Mouse (Mus musculus) hindbrain, embryonic 10.5 days (tissue): ENCODE measurements around the gene Aig1. TPM values are rescaled to one million over a fixed set of nuclear protein-coding genes. Genes with fewer than 3 reads are reported as not detected.

Experiments used
- DNase-seq: peaks from one replicate; pipeline ENCODE4 v3.0.0-alpha.2; 2017; ENCODE audit warnings: low spot score
- H3K27ac ChIP-seq: fragments of 300-500 bp; sonication (generic); 2 replicates; pipeline ENCODE4 v1.5.1; 2016; ENCODE audit warnings: mild to moderate bottlenecking, moderate library complexity
- H3K27me3 ChIP-seq: fragments of 300-500 bp; sonication (generic); 2 replicates; pipeline ENCODE4 v1.6.1; 2016; ENCODE audit warnings: mild to moderate bottlenecking; ENCODE audit not compliant: poor library complexity, insufficient read depth, severe bottlenecking
- H3K36me3 ChIP-seq: fragments of 300-500 bp; sonication (generic); 2 replicates; pipeline ENCODE4 v1.6.1; 2016; ENCODE audit warnings: mild to moderate bottlenecking, moderate library complexity
- H3K4me1 ChIP-seq: fragments of 300-500 bp; sonication (generic); replicated peaks from 2 replicates; pipeline ENCODE4 v1.6.1; 2016; ENCODE audit warnings: mild to moderate bottlenecking
- H3K4me3 ChIP-seq: fragments of 300-500 bp; sonication (generic); 2 replicates; pipeline ENCODE4 v1.5.1; 2016; ENCODE audit warnings: mild to moderate bottlenecking, moderate library complexity
- H3K9me3 ChIP-seq: fragments of 300-500 bp; sonication (generic); 2 replicates; pipeline ENCODE4 v1.6.1; 2016; ENCODE audit warnings: mild to moderate bottlenecking, moderate library complexity
- WGBS: fragments of 180-500 bp; shearing (Covaris S2); methylation state at CpG from one replicate; pipeline ENCODE4 v1.1.7; 2016; 5-methylcytosine and 5-hydroxymethylcytosine counted together
- polyA plus RNA-seq: library from polyadenylated mRNA; unstranded; fragments of >200 nt; fragmentation: Nextera tagmentation; extraction: Ambion mirVana; gene quantifications from 2 replicates; pipeline ENCODE4 v1.2.1, GENCODE M21; 2016

Aig1 gene
- polyA plus RNA-seq, 1 experiment from 2014 or later, result 38.6 TPM

GRCm38 (mm10) chr10:13711281-13711829, 157.4 kb downstream of the Aig1 start:
- peaks cover 13% of the 10 kb centered on the region for H3K4me1 ChIP-seq
- WGBS, result 82% methylated on average over 8 of the region's 8 CpGs
- H3K27me3 ChIP-seq, result no peaks in the 10 kb centered on the region
- H3K4me3 ChIP-seq, result no peak overlapping the region
- H3K36me3 ChIP-seq, result no peaks in the 10 kb centered on the region
- no peak for DNase-seq
- H3K9me3 ChIP-seq, result no peaks in the 10 kb centered on the region
- no peak overlapping the region for H3K27ac ChIP-seq

- no peaks in the 10 kb centered on the region for H3K9me3 ChIP-seq
- no peak overlapping the region for H3K27ac ChIP-seq
- no peaks in the 10 kb centered on the region for H3K27me3 ChIP-seq
- 73% methylated on average over 4 of the region's 4 CpGs for WGBS
- H3K4me1 ChIP-seq, result no peaks in the 10 kb centered on the region
- no peak for DNase-seq
- H3K4me3 ChIP-seq, result no peak overlapping the region
- no peaks in the 10 kb centered on the region for H3K36me3 ChIP-seq
These were observed 163.0 kb downstream of the Aig1 start for GRCm38 (mm10) chr10:13705771-13706170.

GRCm38 (mm10) chr10:13702688-13703087, 166.1 kb downstream of the Aig1 start:
- DNase-seq, result no peak
- Histone ChIP-seq H3K9me3 (no peaks in the 10 kb centered on the region), H3K4me3 (no peak overlapping the region), H3K4me1 (no peaks in the 10 kb centered on the region), H3K27ac (no peak overlapping the region), H3K36me3 (no peaks in the 10 kb centered on the region), H3K27me3 (no peaks in the 10 kb centered on the region)
- whole genome bisulfite sequencing, result 79% methylated on average over 6 of the region's 6 CpGs

- no peaks in the 10 kb centered on the region for H3K27me3 ChIP-seq
- 68% methylated on average over 8 of the region's 8 CpGs for WGBS
- no peak for DNase-seq
These were observed 166.7 kb downstream of the Aig1 start for GRCm38 (mm10) chr10:13702043-13702442.

GRCm38 (mm10) chr10:13696326-13696725, 172.5 kb downstream of the Aig1 start:
- no peak for DNase-seq
- Histone ChIP-seq H3K27me3 (no peaks in the 10 kb centered on the region), H3K4me3 (no peak overlapping the region), H3K36me3 (no peaks in the 10 kb centered on the region), H3K9me3 (no peaks in the 10 kb centered on the region), H3K4me1 (no peaks in the 10 kb centered on the region), H3K27ac (no peak overlapping the region)

More at GRCm38 (mm10) chr10:13702043-13702442, 166.7 kb downstream of the Aig1 start:
- Histone ChIP-seq H3K36me3 (no peaks in the 10 kb centered on the region), H3K27ac (no peak overlapping the region), H3K4me1 (no peaks in the 10 kb centered on the region), H3K4me3 (no peak overlapping the region), H3K9me3 (no peaks in the 10 kb centered on the region)

GRCm38 (mm10) chr10:13693276-13693675, 175.5 kb downstream of the Aig1 start:
- no peak overlapping the region for H3K4me3 ChIP-seq
- no peaks in the 10 kb centered on the region for H3K27me3 ChIP-seq
- WGBS, result 94% methylated on average over 4 of the region's 4 CpGs
- H3K36me3 ChIP-seq, result no peaks in the 10 kb centered on the region
- no peaks in the 10 kb centered on the region for H3K4me1 ChIP-seq
- H3K9me3 ChIP-seq, result no peaks in the 10 kb centered on the region
- DNase-seq, result no peak
- no peak overlapping the region for H3K27ac ChIP-seq

GRCm38 (mm10) chr10:13690773-13691172, 178.0 kb downstream of the Aig1 start:
- Histone ChIP-seq H3K27ac (no peak overlapping the region), H3K27me3 (no peaks in the 10 kb centered on the region), H3K9me3 (no peaks in the 10 kb centered on the region), H3K4me3 (no peak overlapping the region), H3K36me3 (no peaks in the 10 kb centered on the region), H3K4me1 (no peaks in the 10 kb centered on the region)
- WGBS, result 90% methylated on average over 5 of the region's 5 CpGs
- DNase-seq, result no peak

- WGBS, result 90% methylated on average over 10 of the region's 10 CpGs
- no peaks in the 10 kb centered on the region for H3K4me1 ChIP-seq
- H3K27ac ChIP-seq, result no peak overlapping the region
- no peaks in the 10 kb centered on the region for H3K36me3 ChIP-seq
- H3K27me3 ChIP-seq, result no peaks in the 10 kb centered on the region
- H3K4me3 ChIP-seq, result no peak overlapping the region
- H3K9me3 ChIP-seq, result no peaks in the 10 kb centered on the region
- no peak for DNase-seq
These were observed 178.8 kb downstream of the Aig1 start for GRCm38 (mm10) chr10:13689841-13690590.

- DNase-seq, result no peak
- H3K27ac ChIP-seq, result no peak overlapping the region
- H3K27me3 ChIP-seq, result no peaks in the 10 kb centered on the region
- 78% methylated on average over 15 of the region's 15 CpGs for WGBS
- no peaks in the 10 kb centered on the region for H3K36me3 ChIP-seq
- H3K4me3 ChIP-seq, result no peak overlapping the region
- H3K4me1 ChIP-seq, result no peaks in the 10 kb centered on the region
- no peaks in the 10 kb centered on the region for H3K9me3 ChIP-seq
These were observed 180.2 kb downstream of the Aig1 start for GRCm38 (mm10) chr10:13688386-13689120.

- no peaks in the 10 kb centered on the region for H3K9me3 ChIP-seq
- WGBS, result 95% methylated on average over 8 of the region's 8 CpGs
- no peak overlapping the region for H3K27ac ChIP-seq
- H3K27me3 ChIP-seq, result no peaks in the 10 kb centered on the region
- no peaks in the 10 kb centered on the region for H3K36me3 ChIP-seq
- DNase-seq, result no peak
- no peaks in the 10 kb centered on the region for H3K4me1 ChIP-seq
- H3K4me3 ChIP-seq, result no peak overlapping the region
These were observed 181.5 kb downstream of the Aig1 start for GRCm38 (mm10) chr10:13687182-13687810.

- Histone ChIP-seq H3K4me3 (no peak overlapping the region), H3K27ac (no peak overlapping the region), H3K9me3 (no peaks in the 10 kb centered on the region), H3K27me3 (no peaks in the 10 kb centered on the region), H3K4me1 (no peaks in the 10 kb centered on the region), H3K36me3 (no peaks in the 10 kb centered on the region)
- WGBS, result 77% methylated on average over 5 of the region's 5 CpGs
- no peak for DNase-seq
These were observed 182.7 kb downstream of the Aig1 start for GRCm38 (mm10) chr10:13686127-13686526.

- no peaks in the 10 kb centered on the region for H3K27me3 ChIP-seq
- 87% methylated on average over 8 of the region's 8 CpGs for WGBS
These were observed 183.4 kb downstream of the Aig1 start for GRCm38 (mm10) chr10:13685366-13685765.

GRCm38 (mm10) chr10:13684452-13684851, 184.3 kb downstream of the Aig1 start:
- Histone ChIP-seq H3K27ac (no peak overlapping the region), H3K4me3 (no peak overlapping the region), H3K36me3 (no peaks in the 10 kb centered on the region), H3K9me3 (no peaks in the 10 kb centered on the region), H3K4me1 (no peaks in the 10 kb centered on the region), H3K27me3 (no peaks in the 10 kb centered on the region)
- no peak for DNase-seq

More at GRCm38 (mm10) chr10:13685366-13685765, 183.4 kb downstream of the Aig1 start:
- H3K27ac ChIP-seq, result no peak overlapping the region
- H3K4me3 ChIP-seq, result no peak overlapping the region
- no peak for DNase-seq
- H3K36me3 ChIP-seq, result no peaks in the 10 kb centered on the region
- H3K9me3 ChIP-seq, result no peaks in the 10 kb centered on the region
- no peaks in the 10 kb centered on the region for H3K4me1 ChIP-seq
